Mouse (Mus musculus) neural tube, embryonic 10.5 days (tissue): ENCODE data around the gene Olfr955.
A peak's percentile ranks its signal among the peaks of the same experiment; 100 is the strongest.

ENCODE experiments used
- DNase-seq: peaks from one replicate; pipeline ENCODE4 v3.0.0-alpha.2; 2017; ENCODE audit warnings: low spot score; ENCODE audit errors: extremely low spot score

Olfr955 gene

DNA sequence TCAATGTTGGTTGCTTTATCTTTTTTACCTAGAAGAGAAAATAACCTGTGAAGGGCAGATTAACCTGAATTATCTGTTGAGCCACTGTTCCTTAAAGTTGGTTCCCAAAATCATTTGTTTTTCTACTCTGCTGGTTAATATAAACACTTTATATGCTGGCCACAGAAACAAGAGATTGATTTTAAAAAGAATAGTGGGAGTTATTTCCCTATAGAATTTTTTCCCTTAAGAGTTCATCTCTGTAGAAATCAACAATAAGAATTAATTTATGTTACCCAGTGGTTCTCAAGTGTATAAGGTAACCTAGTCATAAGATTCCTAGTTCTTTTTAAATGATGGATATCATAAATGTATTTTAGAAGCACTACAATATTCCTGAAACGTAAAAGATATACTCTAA is at the start of gene Olfr955:
TSS of gene Olfr955 (minus strand) at position 101 of the 400 bp plus-strand sequence.
- no peak for DNase-seq

GRCm38 (mm10) chr9:39518595-39518994 is 46.9 kb upstream of the Olfr955 start:
- no peak for DNase-seq

DNA sequence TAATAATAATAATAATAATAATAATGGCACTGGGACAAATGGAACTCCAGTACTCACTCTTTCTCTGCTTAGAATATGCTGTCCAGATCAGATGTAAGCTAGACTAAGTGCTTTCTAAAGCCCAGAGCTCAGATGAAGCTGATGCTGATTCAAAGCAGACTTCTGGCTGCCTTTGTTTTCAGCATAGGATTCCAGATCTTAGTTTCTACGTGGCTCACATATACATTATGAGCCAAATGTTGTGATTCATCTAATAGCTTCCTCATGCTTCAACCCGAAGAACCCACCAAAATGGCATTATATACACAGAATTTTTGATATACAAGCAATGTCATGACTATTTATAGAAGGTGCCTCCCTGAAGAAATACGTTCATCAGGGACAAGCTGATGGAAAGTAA is 43.8 kb upstream of the Olfr955 start, which contains the start of gene Olfr957:
TSS of gene Olfr957 (minus strand) at position 279 of the 400 bp plus-strand sequence.
- DNase-seq = no peak

DNA sequence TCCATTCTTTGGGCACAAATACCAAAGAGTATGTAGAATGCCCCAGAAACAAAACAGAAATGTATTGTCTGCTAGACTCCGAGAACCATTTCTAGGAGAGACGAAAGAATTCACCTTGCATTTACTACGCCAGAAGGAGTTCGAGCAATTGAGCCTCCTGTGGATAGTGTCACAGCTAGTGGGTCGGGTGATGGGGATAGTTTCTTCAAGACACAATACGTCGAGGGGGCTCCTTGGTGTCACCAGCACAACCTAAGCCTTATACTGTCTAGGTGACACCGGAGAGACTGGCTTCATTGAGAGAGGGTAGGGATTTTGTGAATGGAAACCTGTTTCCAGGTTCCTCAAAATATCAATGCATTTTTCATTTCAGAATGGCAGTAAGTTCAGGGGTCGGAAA is 37.7 kb upstream of the Olfr955 start:
- no peak for DNase-seq

DNA sequence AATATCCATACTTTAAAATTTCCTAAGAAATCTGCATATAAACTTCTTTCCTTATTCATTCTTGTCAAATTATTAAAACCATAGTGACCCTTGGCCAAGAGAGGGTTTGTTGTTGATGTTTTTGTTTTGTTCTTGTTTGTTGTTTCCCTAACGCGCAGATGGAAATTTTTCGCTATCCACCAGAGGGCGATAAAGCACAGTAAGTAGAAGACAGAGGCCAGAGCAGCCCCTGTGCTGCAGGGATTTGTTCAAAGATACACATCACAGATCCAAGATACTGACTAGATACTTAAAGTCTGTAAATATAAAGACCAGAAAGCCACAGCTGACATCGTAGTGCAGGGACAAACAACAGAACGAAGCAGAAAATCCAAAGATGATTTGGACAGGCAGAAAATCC is 37.3 kb upstream of the Olfr955 start:
- DNase-seq = peak; percentile 41

- no peak for DNase-seq
These were observed 22.2 kb upstream of the Olfr955 start, which contains the start of gene Olfr44 for GRCm38 (mm10) chr9:39493895-39494294. Gene Olfr44, minus strand, starts transcription at chr9:39493995.

GRCm38 (mm10) chr9:39456401-39456800 is 15.3 kb downstream of the Olfr955 start, which contains the start of gene Olfr954:
Gene Olfr954, plus strand, starts transcription at chr9:39456701.
- DNase-seq = no peak

DNA sequence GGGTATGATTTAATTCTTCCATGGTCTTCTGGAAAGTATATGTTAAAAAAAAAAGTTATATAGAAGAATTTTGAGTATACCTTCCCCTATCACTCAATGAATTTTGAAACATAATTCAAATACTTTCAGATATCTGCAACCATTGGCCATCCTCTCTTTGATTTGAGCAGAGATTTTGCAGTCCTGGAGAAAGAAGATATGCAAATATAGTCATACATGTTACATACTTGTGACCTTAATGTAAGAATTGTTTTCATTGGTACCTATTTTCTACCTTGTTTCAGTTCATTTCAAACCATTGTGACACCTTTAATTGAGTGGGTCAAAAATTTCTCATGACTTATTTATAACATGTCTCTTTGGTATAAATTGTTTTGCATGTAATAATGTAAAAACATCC is 44.7 kb downstream of the Olfr955 start, which contains the start of gene Olfr952:
TSS of gene Olfr952 (minus strand) at position 101 of the 400 bp plus-strand sequence.
- no peak for DNase-seq
